Mouse (Mus musculus): ENCODE results near the gene Ppcdc.

GRCm38 (mm10) chr9:57407120-57407905, 32.6 kb downstream of the Ppcdc start:
- TF ChIP-seq CTCF (IDR thresholded peaks at IDR 0.05; ENCODE audit: control insufficient read depth, insufficient read depth, low read length) (no peak), POLR2A (IDR thresholded peaks at IDR 0.05; ENCODE audit: borderline replicate concordance, control insufficient read depth, low read depth, low read length) (no peak)

Data from bone marrow, adult 2 months (tissue).